Mouse (Mus musculus): ENCODE measurements around the gene Prr13.
A peak's percentile ranks its signal among the peaks of the same experiment; 100 is the strongest.

Prr13 gene

GRCm38 (mm10) chr15:102461430-102462075 is 2.7 kb downstream of the Prr13 start:
- DNase-seq, result no peak

GRCm38 (mm10) chr15:102463666-102464065 is 4.8 kb downstream of the Prr13 start:
- DNase-seq, result peak; percentile 50

- no peak for DNase-seq
Measured at GRCm38 (mm10) chr15:102468675-102469370, 10.0 kb downstream of the Prr13 start.

- DNase-seq, result peak; percentile 98
Measured at GRCm38 (mm10) chr15:102470183-102470604, 11.4 kb downstream of the Prr13 start, which contains the start of gene Pcbp2. Gene Pcbp2, plus strand, starts transcription at chr15:102470539.

GRCm38 (mm10) chr15:102470605-102471294 is 11.9 kb downstream of the Prr13 start:
- peak; percentile 91 for DNase-seq

GRCm38 (mm10) chr15:102471295-102471645 is 12.4 kb downstream of the Prr13 start:
- no peak for DNase-seq

- no peak for DNase-seq
Measured at GRCm38 (mm10) chr15:102471727-102472126, 12.9 kb downstream of the Prr13 start.

GRCm38 (mm10) chr15:102473246-102473645 is 14.4 kb downstream of the Prr13 start:
- no peak for DNase-seq

GRCm38 (mm10) chr15:102474520-102474919 is 15.7 kb downstream of the Prr13 start:
- no peak for DNase-seq

GRCm38 (mm10) chr15:102483136-102483535 is 24.3 kb downstream of the Prr13 start:
- DNase-seq, result no peak

- no peak for DNase-seq
Measured at GRCm38 (mm10) chr15:102485853-102486252, 27.0 kb downstream of the Prr13 start.

GRCm38 (mm10) chr15:102487664-102488063 is 28.8 kb downstream of the Prr13 start:
- no peak for DNase-seq

GRCm38 (mm10) chr15:102498322-102498721 is 39.5 kb downstream of the Prr13 start:
- DNase-seq, result no peak

GRCm38 (mm10) chr15:102499370-102499769 is 40.5 kb downstream of the Prr13 start:
- DNase-seq, result no peak

- no peak for DNase-seq
Measured at GRCm38 (mm10) chr15:102499851-102500250, 41.0 kb downstream of the Prr13 start.

- DNase-seq, result no peak
Measured at GRCm38 (mm10) chr15:102500479-102500878, 41.7 kb downstream of the Prr13 start.

GRCm38 (mm10) chr15:102501084-102501814 is 42.4 kb downstream of the Prr13 start:
- no peak for DNase-seq

GRCm38 (mm10) chr15:102502254-102502840 is 43.5 kb downstream of the Prr13 start:
- no peak for DNase-seq

GRCm38 (mm10) chr15:102503447-102503846 is 44.6 kb downstream of the Prr13 start, which contains the start of gene Gm10337:
Gene Gm10337, plus strand, starts transcription at chr15:102503722.
- DNase-seq, result no peak

GRCm38 (mm10) chr15:102503924-102504782 is 45.3 kb downstream of the Prr13 start:
- DNase-seq, result no peak

- DNase-seq, result no peak
Measured at GRCm38 (mm10) chr15:102505073-102505769, 46.4 kb downstream of the Prr13 start.
